Mouse (Mus musculus) hindbrain, embryonic 12.5 days (tissue): ENCODE measurements around the gene Kptn. TPM values are rescaled to one million over a fixed set of nuclear protein-coding genes. Genes with fewer than 3 reads are reported as not detected.

Experiments used
- ATAC-seq: fragments of 200-750 bp; cut with Nextera tagmentation; 2 replicates; pipeline ENCODE4 v1.8.0; 2017; ENCODE audit warnings: moderate TSS enrichment; ENCODE audit not compliant: low FRiP score
- H3K27ac ChIP-seq: fragments of 300-500 bp; sonication (generic); 2 replicates; pipeline ENCODE4 v1.5.1; 2016; ENCODE audit warnings: mild to moderate bottlenecking
- H3K27me3 ChIP-seq: fragments of 300-500 bp; sonication (generic); 2 replicates; pipeline ENCODE4 v1.6.1; 2016; ENCODE audit warnings: mild to moderate bottlenecking
- H3K36me3 ChIP-seq: fragments of 300-500 bp; sonication (generic); 2 replicates; pipeline ENCODE4 v1.6.1; 2016; ENCODE audit warnings: mild to moderate bottlenecking
- H3K4me1 ChIP-seq: fragments of 300-500 bp; sonication (generic); 2 replicates; pipeline ENCODE4 v1.6.1; 2016
- H3K4me2 ChIP-seq: fragments of 300-500 bp; sonication (generic); replicated peaks from 2 replicates; pipeline ENCODE4 v1.6.1; 2016; ENCODE audit warnings: mild to moderate bottlenecking
- H3K4me3 ChIP-seq: fragments of 300-500 bp; sonication (generic); 2 replicates; pipeline ENCODE4 v1.5.1; 2016; ENCODE audit warnings: mild to moderate bottlenecking
- H3K9ac ChIP-seq: fragments of 300-500 bp; sonication (generic); 2 replicates; pipeline ENCODE4 v1.6.1; 2016; ENCODE audit warnings: mild to moderate bottlenecking, moderate library complexity
- H3K9me3 ChIP-seq: fragments of 300-500 bp; sonication (generic); replicated peaks from 2 replicates; pipeline ENCODE4 v1.6.1; 2016; ENCODE audit warnings: mild to moderate bottlenecking
- WGBS: fragments of 180-500 bp; shearing (Covaris S2); methylation state at CpG from one replicate; pipeline ENCODE4 v1.1.7; 2016; 5-methylcytosine and 5-hydroxymethylcytosine counted together
- polyA plus RNA-seq: library from polyadenylated mRNA; unstranded; fragments of >200 nt; fragmentation: Nextera tagmentation; extraction: Ambion mirVana; gene quantifications from 2 replicates; pipeline ENCODE4 v1.2.1, GENCODE M21; 2016

Gene Kptn
- polyA plus RNA-seq, 1 experiment from 2014 or later: 30.9 TPM

DNA sequence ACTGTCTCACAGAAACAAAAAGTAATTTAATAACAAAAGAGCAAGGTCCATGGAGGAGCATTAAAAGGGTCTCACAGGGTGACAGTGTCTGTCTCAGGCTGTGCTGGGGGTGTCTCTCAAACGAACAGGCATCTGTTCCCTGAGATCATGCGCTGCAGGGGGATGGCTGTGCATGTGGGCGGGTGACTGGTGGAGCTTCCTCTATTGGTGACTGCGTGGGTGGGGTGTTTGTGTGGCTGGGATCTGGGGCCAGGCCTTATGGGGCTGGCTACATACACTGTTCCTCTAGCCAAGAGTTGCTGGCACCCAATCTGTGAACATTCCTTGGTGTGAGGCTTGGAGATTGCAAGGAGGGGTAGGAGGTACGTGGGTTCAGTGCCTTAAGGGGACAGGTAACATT lies 29.5 kb downstream of the Kptn start:
- Histone ChIP-seq H3K4me2 (no peak overlapping the region), H3K9me3 (no peaks in the 10 kb centered on the region), H3K36me3 (peaks cover 17% of the 10 kb centered on the region), H3K9ac (0 out of 2 replicates have a peak overlapping the region, but pooled peaks have one; percentile 33), H3K27ac (no peak overlapping the region), H3K4me1 (peaks cover 10% of the 10 kb centered on the region), H3K4me3 (no peak overlapping the region), H3K27me3 (peaks cover 6% of the 10 kb centered on the region)
- ATAC-seq: no peak
- 57% methylated on average over 5 of the region's 5 CpGs for WGBS

GRCm38 (mm10) chr7:16150191-16151145 lies 30.8 kb downstream of the Kptn start:
- Histone ChIP-seq H3K4me3 (no peak overlapping the region), H3K4me1 (peaks cover 10% of the 10 kb centered on the region), H3K4me2 (no peak overlapping the region), H3K27ac (no peak overlapping the region), H3K9me3 (no peaks in the 10 kb centered on the region), H3K27me3 (peaks cover 6% of the 10 kb centered on the region; the same call in 1 of the 2 replicates), H3K9ac (no peak overlapping the region), H3K36me3 (peaks cover 11% of the 10 kb centered on the region)
- no peak for ATAC-seq
- 71% methylated on average over 9 of the region's 9 CpGs for WGBS

- peaks cover 20% of the 10 kb centered on the region for H3K36me3 ChIP-seq
- H3K9ac ChIP-seq: no peak overlapping the region
- H3K4me3 ChIP-seq: no peak overlapping the region
- H3K27ac ChIP-seq: no peak overlapping the region
- H3K27me3 ChIP-seq: peaks cover 7% of the 10 kb centered on the region
- peak; percentile 86 for ATAC-seq
- peaks cover under 1% of the 10 kb centered on the region for H3K4me1 ChIP-seq
- no peaks in the 10 kb centered on the region for H3K9me3 ChIP-seq
- H3K4me2 ChIP-seq: no peak overlapping the region
- 14% methylated on average over 10 of the region's 10 CpGs for WGBS
Observed at GRCm38 (mm10) chr7:16153522-16153921, 33.8 kb downstream of the Kptn start.

DNA sequence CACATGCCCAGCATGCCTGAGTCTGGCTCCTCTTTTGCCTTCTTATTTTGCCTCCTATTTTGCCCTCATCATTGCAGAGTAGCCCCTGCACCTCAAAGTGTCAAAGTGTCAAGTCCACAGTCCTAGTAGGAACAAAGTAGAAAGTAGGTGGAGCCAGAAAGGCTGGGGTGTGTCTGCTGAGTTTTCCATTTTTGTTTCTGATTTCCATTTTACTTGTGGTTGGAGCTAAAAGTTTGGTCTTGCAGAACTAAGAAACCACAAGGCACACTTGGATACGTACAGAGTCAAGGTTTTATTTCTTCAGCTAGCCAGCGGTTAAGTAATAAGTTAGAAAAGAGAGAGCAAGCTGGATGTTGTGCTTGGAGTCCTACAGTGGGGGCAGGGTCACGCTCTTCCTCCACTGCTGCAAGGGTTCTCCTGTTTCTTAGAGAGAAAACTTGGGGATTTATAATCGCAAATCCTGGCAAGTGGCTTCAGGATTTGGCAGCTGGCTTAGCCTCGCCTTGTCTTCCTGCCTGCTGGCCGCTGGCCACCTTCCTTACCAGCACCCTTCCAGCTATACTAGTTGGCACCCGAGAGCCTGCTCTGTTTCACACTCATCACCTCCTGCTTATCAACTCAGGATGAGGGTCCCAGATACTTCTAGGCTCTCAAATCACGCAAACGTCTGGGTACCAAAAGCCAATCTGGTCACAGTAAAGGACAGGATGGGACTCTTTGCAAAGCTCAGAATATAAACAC lies 35.6 kb downstream of the Kptn start:
- no peak overlapping the region for H3K9ac ChIP-seq
- no peak for ATAC-seq
- H3K4me1 ChIP-seq: peaks cover 6% of the 10 kb centered on the region
- peaks cover 20% of the 10 kb centered on the region for H3K36me3 ChIP-seq
- H3K4me3 ChIP-seq: no peak overlapping the region
- no peak overlapping the region for H3K4me2 ChIP-seq
- WGBS: 78% methylated on average over 9 of the region's 9 CpGs
- H3K27ac ChIP-seq: no peak overlapping the region
- H3K27me3 ChIP-seq: peaks cover 19% of the 10 kb centered on the region
- no peaks in the 10 kb centered on the region for H3K9me3 ChIP-seq

DNA sequence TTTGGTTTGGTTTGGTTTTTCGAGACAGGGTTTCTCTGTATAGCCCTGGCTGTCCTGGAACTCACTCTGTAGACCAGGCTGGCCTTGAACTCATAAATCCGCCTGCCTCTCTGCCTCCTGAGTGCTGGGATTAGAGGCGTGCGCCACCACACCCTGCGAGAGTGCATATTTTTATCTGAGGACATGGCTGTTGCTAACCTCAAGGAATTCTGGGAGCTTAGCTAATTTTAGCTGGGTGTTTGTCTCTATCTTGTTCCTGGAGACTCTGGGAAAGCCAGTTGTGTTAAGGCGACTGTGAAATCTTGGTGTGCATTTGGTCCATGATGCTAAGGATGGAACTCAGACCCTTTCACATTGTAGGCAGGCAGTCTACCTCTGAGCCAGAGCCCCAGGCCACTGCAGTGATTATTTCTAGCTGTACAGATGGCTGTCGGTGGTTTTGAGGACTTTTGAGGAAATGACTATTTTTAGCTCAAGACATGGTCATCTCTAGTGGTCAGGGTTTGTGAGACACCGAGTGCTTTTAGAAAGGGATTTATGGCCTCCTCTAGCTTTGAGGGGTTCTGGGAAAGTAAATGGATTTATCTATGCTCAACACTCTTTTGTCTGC lies 36.5 kb downstream of the Kptn start:
- Histone ChIP-seq H3K27ac (no peak overlapping the region), H3K36me3 (peaks cover 20% of the 10 kb centered on the region), H3K9me3 (no peaks in the 10 kb centered on the region), H3K9ac (no peak overlapping the region), H3K27me3 (peaks cover 19% of the 10 kb centered on the region), H3K4me3 (no peak overlapping the region), H3K4me1 (peaks cover 6% of the 10 kb centered on the region), H3K4me2 (no peak overlapping the region)
- WGBS: 87% methylated on average over 8 of the region's 8 CpGs
- ATAC-seq: no peak

GRCm38 (mm10) chr7:16158735-16159134 lies 39.0 kb downstream of the Kptn start:
- H3K9me3 ChIP-seq: no peaks in the 10 kb centered on the region
- peaks cover 19% of the 10 kb centered on the region for H3K27me3 ChIP-seq
- WGBS: 10% methylated on average over 38 of the region's 39 CpGs
- 0 out of 2 replicates have a peak, but pooled peaks have one; percentile 35 for ATAC-seq
- peaks cover 6% of the 10 kb centered on the region; the same call in 1 of the 2 replicates for H3K4me1 ChIP-seq
- H3K36me3 ChIP-seq: peaks cover 14% of the 10 kb centered on the region; the same call in 1 of the 2 replicates
- peak overlapping the region; percentile 31 for H3K4me2 ChIP-seq
- H3K27ac ChIP-seq: no peak overlapping the region
- no peak overlapping the region; the same call in 1 of the 2 replicates for H3K4me3 ChIP-seq
- 0 out of 2 replicates have a peak overlapping the region, but pooled peaks have one; percentile 15 for H3K9ac ChIP-seq

GRCm38 (mm10) chr7:16160702-16161101 lies 41.0 kb downstream of the Kptn start:
- Histone ChIP-seq H3K9ac (no peak overlapping the region), H3K4me2 (no peak overlapping the region), H3K4me3 (no peak overlapping the region), H3K36me3 (peaks cover 9% of the 10 kb centered on the region; the same call in 1 of the 2 replicates), H3K9me3 (no peaks in the 10 kb centered on the region), H3K27ac (no peak overlapping the region), H3K4me1 (peaks cover 6% of the 10 kb centered on the region; the same call in 1 of the 2 replicates), H3K27me3 (peaks cover 19% of the 10 kb centered on the region)
- 83% methylated on average over 3 of the region's 3 CpGs for WGBS
- ATAC-seq: no peak

- no peak for ATAC-seq
- Histone ChIP-seq H3K27ac (no peak overlapping the region), H3K4me2 (no peak overlapping the region), H3K4me3 (no peak overlapping the region), H3K9me3 (no peaks in the 10 kb centered on the region), H3K9ac (no peak overlapping the region), H3K27me3 (peaks cover 19% of the 10 kb centered on the region), H3K4me1 (peaks cover 6% of the 10 kb centered on the region; the same call in 1 of the 2 replicates), H3K36me3 (peaks cover 9% of the 10 kb centered on the region; the same call in 1 of the 2 replicates)
- 92% methylated on average over 9 of the region's 9 CpGs for WGBS
Observed at GRCm38 (mm10) chr7:16161302-16161701, 41.6 kb downstream of the Kptn start.

GRCm38 (mm10) chr7:16162036-16162435 lies 42.3 kb downstream of the Kptn start:
- ATAC-seq: 0 out of 2 replicates have a peak, but pooled peaks have one; percentile 8
- no peaks in the 10 kb centered on the region for H3K9me3 ChIP-seq
- H3K36me3 ChIP-seq: peaks cover 5% of the 10 kb centered on the region; the same call in 1 of the 2 replicates
- no peak overlapping the region for H3K27ac ChIP-seq
- peaks cover 19% of the 10 kb centered on the region for H3K27me3 ChIP-seq
- 83% methylated on average over 7 of the region's 7 CpGs for WGBS
- H3K4me2 ChIP-seq: no peak overlapping the region
- no peak overlapping the region for H3K9ac ChIP-seq
- peaks cover 6% of the 10 kb centered on the region; the same call in 1 of the 2 replicates for H3K4me1 ChIP-seq
- H3K4me3 ChIP-seq: no peak overlapping the region

- no peaks in the 10 kb centered on the region; the same call in 1 of the 2 replicates for H3K36me3 ChIP-seq
- H3K4me1 ChIP-seq: peaks cover 48% of the 10 kb centered on the region
- peaks cover 2% of the 10 kb centered on the region; the same call in 1 of the 2 replicates for H3K27me3 ChIP-seq
- H3K4me3 ChIP-seq: no peak overlapping the region
- peak overlapping the region; percentile 94 for H3K27ac ChIP-seq
- 0 out of 2 replicates have a peak overlapping the region, but pooled peaks have one; percentile 36 for H3K9ac ChIP-seq
- peak overlapping the region; percentile 72; the same call in 1 of the 2 replicates for H3K4me2 ChIP-seq
- ATAC-seq: peak; percentile 62
- 0% methylated on average over 1 of the region's 1 CpGs for WGBS
- H3K9me3 ChIP-seq: no peaks in the 10 kb centered on the region
Observed at GRCm38 (mm10) chr7:16172141-16172581, 52.5 kb downstream of the Kptn start.

DNA sequence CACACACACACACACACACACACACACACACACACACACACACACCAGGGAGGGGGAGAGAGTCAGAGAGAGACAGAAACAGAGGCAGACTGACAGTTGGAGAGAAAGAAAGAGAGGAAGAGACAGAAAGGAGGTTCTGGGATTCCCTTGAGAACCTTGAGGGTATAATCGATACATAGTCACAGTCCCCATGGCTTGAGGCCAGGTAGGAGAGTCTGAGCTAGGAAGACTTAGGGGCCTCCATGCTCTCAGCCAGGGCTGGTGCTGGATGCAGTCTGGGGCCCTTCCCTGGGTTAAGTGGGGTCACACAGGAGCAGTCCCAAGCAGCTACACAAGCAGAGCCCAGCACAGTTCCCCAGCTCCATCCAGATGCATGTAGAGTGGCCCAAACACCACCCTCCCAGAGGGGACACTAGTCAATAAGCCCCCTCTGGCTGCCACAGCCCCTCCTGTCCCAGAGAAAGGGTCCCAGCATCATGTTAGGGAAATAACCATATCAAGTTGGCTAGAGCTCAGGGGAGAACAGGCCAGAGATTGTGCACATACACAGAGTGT lies 53.0 kb downstream of the Kptn start:
- peaks cover 48% of the 10 kb centered on the region for H3K4me1 ChIP-seq
- H3K4me3 ChIP-seq: no peak overlapping the region
- no peak overlapping the region for H3K9ac ChIP-seq
- 8% methylated on average over 1 of the region's 1 CpGs for WGBS
- H3K4me2 ChIP-seq: peak overlapping the region; percentile 72
- peak overlapping the region; percentile 94 for H3K27ac ChIP-seq
- no peaks in the 10 kb centered on the region for H3K9me3 ChIP-seq
- peaks cover 5% of the 10 kb centered on the region for H3K36me3 ChIP-seq
- H3K27me3 ChIP-seq: peaks cover 2% of the 10 kb centered on the region; the same call in 1 of the 2 replicates
- ATAC-seq: peak; percentile 29
